Mouse (Mus musculus) liver, adult 2 months (tissue): ENCODE data around the gene Ppp1r9a. TPM values are rescaled to one million over a fixed set of nuclear protein-coding genes. Genes with fewer than 3 reads are reported as not detected.

ENCODE experiments used
- DNase-seq: peaks from one replicate; pipeline ENCODE4 v3.0.0-alpha.2; 2011; ENCODE audit warnings: low read depth, low spot score; ENCODE audit errors: extremely low read depth
- H3K27ac ChIP-seq: fragments of 200-500 bp; replicated peaks from 2 replicates; pipeline ENCODE4 v1.5.1; 2012; ENCODE audit warnings: low read depth, mild to moderate bottlenecking, control low read depth, inconsistent platforms, low read length; ENCODE audit not compliant: insufficient read depth
- H3K27me3 ChIP-seq: fragments of 200-500 bp; 2 replicates; pipeline ENCODE4 v1.6.1; 2012; ENCODE audit warnings: mild to moderate bottlenecking, moderate library complexity, low read length, inconsistent platforms; ENCODE audit not compliant: control insufficient read depth, insufficient read depth
- H3K36me3 ChIP-seq: fragments of 200-500 bp; 2 replicates; pipeline ENCODE4 v1.6.1; 2012; ENCODE audit warnings: low read length, inconsistent platforms; ENCODE audit not compliant: control insufficient read depth, insufficient read depth
- H3K4me1 ChIP-seq: fragments of 200-500 bp; 2 replicates; pipeline ENCODE4 v1.6.1; 2011; ENCODE audit warnings: low read length; ENCODE audit not compliant: control insufficient read depth, insufficient read depth
- H3K4me3 ChIP-seq: fragments of 200-500 bp; 2 replicates; pipeline ENCODE4 v1.5.1; 2011; ENCODE audit warnings: low read depth, mild to moderate bottlenecking, control low read depth, low read length, moderate library complexity; ENCODE audit not compliant: insufficient read depth
- H3K79me2 ChIP-seq: fragments of 200-500 bp; 2 replicates; pipeline ENCODE4 v1.6.1; 2012; ENCODE audit warnings: inconsistent platforms, mild to moderate bottlenecking, low read length, moderate library complexity; ENCODE audit not compliant: control insufficient read depth, insufficient read depth
- H3K9ac ChIP-seq: fragments of 200-500 bp; 2 replicates; pipeline ENCODE4 v1.6.1; 2012; ENCODE audit warnings: low read depth, mild to moderate bottlenecking, control low read depth, inconsistent platforms, low read length
- CTCF ChIP-seq: fragments of 200-500 bp; IDR thresholded peaks from 2 replicates; pipeline ENCODE4 v1.5.1; 2011; ENCODE audit warnings: low read depth, low read length, control low read depth
- POLR2A ChIP-seq: fragments of 200-500 bp; IDR thresholded peaks from 2 replicates; pipeline ENCODE4 v1.6.1; 2011; ENCODE audit warnings: low read length, control low read depth; ENCODE audit not compliant: insufficient read depth; ENCODE audit errors: extremely low read depth
- WGBS: fragments of 180-500 bp; shearing (Covaris S2); methylation state at CpG from one replicate; pipeline ENCODE4 v1.1.7; 2018; 5-methylcytosine and 5-hydroxymethylcytosine counted together
- polyA plus RNA-seq: library from polyadenylated mRNA; depleted of rRNA; stranded (reverse); fragments of >200 nt; gene quantifications from 2 replicates; pipeline ENCODE4 v1.2.3, GENCODE M21; 2012
- total RNA-seq: library from RNA; depleted of rRNA; stranded (reverse); fragments of >200 nt; gene quantifications from 2 replicates; pipeline ENCODE4 v1.2.3, GENCODE M21; 2014

Ppp1r9a gene
- total and polyA plus RNA-seq, 2 experiments, result 0.75 to 3.0 TPM

GRCm38 (mm10) chr6:5039316-5039715, 136.6 kb downstream of the Ppp1r9a start:
- DNase-seq, result no peak
- no peaks in the 10 kb centered on the region for H3K27me3 ChIP-seq
- no peaks in the 10 kb centered on the region for H3K4me1 ChIP-seq
- TF ChIP-seq POLR2A (no peak), CTCF (no peak)
- H3K36me3 ChIP-seq, result no peaks in the 10 kb centered on the region
- no peaks in the 10 kb centered on the region for H3K79me2 ChIP-seq
- H3K27ac ChIP-seq, result no peak overlapping the region
- H3K4me3 ChIP-seq, result no peak overlapping the region
- 73% methylated on average over 2 of the region's 2 CpGs for WGBS
- H3K9ac ChIP-seq, result no peak overlapping the region

GRCm38 (mm10) chr6:5045854-5046253, 143.1 kb downstream of the Ppp1r9a start:
- TF ChIP-seq POLR2A (no peak), CTCF (no peak)
- Histone ChIP-seq H3K79me2 (no peaks in the 10 kb centered on the region), H3K27me3 (no peaks in the 10 kb centered on the region), H3K4me3 (no peak overlapping the region), H3K4me1 (no peaks in the 10 kb centered on the region), H3K27ac (no peak overlapping the region), H3K36me3 (no peaks in the 10 kb centered on the region), H3K9ac (no peak overlapping the region)
- peak; percentile 29 for DNase-seq
- 33% methylated on average over 6 of the region's 6 CpGs for WGBS

- H3K79me2 ChIP-seq, result no peaks in the 10 kb centered on the region
- no peaks in the 10 kb centered on the region for H3K36me3 ChIP-seq
- H3K27ac ChIP-seq, result no peak overlapping the region
- no peak overlapping the region for H3K4me3 ChIP-seq
- no peak overlapping the region for H3K9ac ChIP-seq
- WGBS, result 92% methylated on average over 3 of the region's 3 CpGs
- no peak for DNase-seq
- H3K4me1 ChIP-seq, result no peaks in the 10 kb centered on the region
- TF ChIP-seq CTCF (no peak), POLR2A (no peak)
- no peaks in the 10 kb centered on the region for H3K27me3 ChIP-seq
These were observed 145.3 kb downstream of the Ppp1r9a start for GRCm38 (mm10) chr6:5048025-5048424.

GRCm38 (mm10) chr6:5052309-5052708, 149.6 kb downstream of the Ppp1r9a start:
- DNase-seq, result peak; percentile 9
- WGBS, result 72% methylated on average over 2 of the region's 2 CpGs
- H3K9ac ChIP-seq, result no peak overlapping the region

GRCm38 (mm10) chr6:5054446-5055095, 151.9 kb downstream of the Ppp1r9a start:
- H3K4me3 ChIP-seq, result no peak overlapping the region
- H3K9ac ChIP-seq, result no peak overlapping the region
- no peak overlapping the region for H3K27ac ChIP-seq
- no peaks in the 10 kb centered on the region for H3K79me2 ChIP-seq
- WGBS, result 85% methylated on average over 4 of the region's 4 CpGs
- H3K4me1 ChIP-seq, result peaks cover 1% of the 10 kb centered on the region; the same call in 1 of the 2 replicates
- no peaks in the 10 kb centered on the region for H3K36me3 ChIP-seq
- no peaks in the 10 kb centered on the region for H3K27me3 ChIP-seq
- no peak for DNase-seq
- TF ChIP-seq POLR2A, result no peak
- no peak for TF ChIP-seq CTCF

More at GRCm38 (mm10) chr6:5052309-5052708, 149.6 kb downstream of the Ppp1r9a start:
- Histone ChIP-seq H3K79me2 (no peaks in the 10 kb centered on the region), H3K4me3 (no peak overlapping the region), H3K36me3 (no peaks in the 10 kb centered on the region), H3K27ac (no peak overlapping the region), H3K4me1 (no peaks in the 10 kb centered on the region), H3K27me3 (no peaks in the 10 kb centered on the region)
- TF ChIP-seq CTCF, result no peak

- Histone ChIP-seq H3K36me3 (no peaks in the 10 kb centered on the region), H3K79me2 (no peaks in the 10 kb centered on the region), H3K4me1 (no peaks in the 10 kb centered on the region), H3K27ac (no peak overlapping the region), H3K4me3 (no peak overlapping the region), H3K27me3 (no peaks in the 10 kb centered on the region), H3K9ac (no peak overlapping the region)
- no peak for DNase-seq
- TF ChIP-seq CTCF (no peak), POLR2A (no peak)
- WGBS, result 78% methylated on average over 3 of the region's 3 CpGs
These were observed 172.0 kb downstream of the Ppp1r9a start for GRCm38 (mm10) chr6:5074736-5075135.
